Mouse (Mus musculus) layer of hippocampus, adult 9-10 months (tissue): ENCODE results near the gene Ccr2.
"Not testable (repeated sequence)": the region's sequence is repeated elsewhere in the genome, so short reads cannot be mapped to it uniquely, and the experiment has no call there.

Experiments
- DNase-seq: peaks from one replicate; pipeline ENCODE4 v3.0.0; 2022; ENCODE audit warnings: low spot score

Gene Ccr2

GRCm38 (mm10) chr9:124101723-124102122 lies at the start of gene Ccr2:
Gene Ccr2, plus strand, starts transcription at chr9:124101950.
- no peak for DNase-seq

GRCm38 (mm10) chr9:124053532-124053931 lies 48.2 kb upstream of the Ccr2 start:
- no peak for DNase-seq

- no peak for DNase-seq
Observed at GRCm38 (mm10) chr9:124056158-124056709, 45.5 kb upstream of the Ccr2 start.

- no peak for DNase-seq
Observed at GRCm38 (mm10) chr9:124059660-124060352, 41.9 kb upstream of the Ccr2 start.

GRCm38 (mm10) chr9:124061474-124062432 lies 40.0 kb upstream of the Ccr2 start:
- DNase-seq, result not testable (repeated sequence)

GRCm38 (mm10) chr9:124066572-124067103 lies 35.1 kb upstream of the Ccr2 start:
- no peak for DNase-seq

GRCm38 (mm10) chr9:124068098-124069058 lies 33.4 kb upstream of the Ccr2 start:
- DNase-seq, result no peak

- no peak for DNase-seq
Observed at GRCm38 (mm10) chr9:124071506-124071905, 30.2 kb upstream of the Ccr2 start.

GRCm38 (mm10) chr9:124079803-124080202 lies 21.9 kb upstream of the Ccr2 start:
- no peak for DNase-seq

GRCm38 (mm10) chr9:124080471-124080870 lies 21.3 kb upstream of the Ccr2 start:
- not testable (repeated sequence) for DNase-seq

- DNase-seq, result no peak
Observed at GRCm38 (mm10) chr9:124090441-124090840, 11.3 kb upstream of the Ccr2 start.

GRCm38 (mm10) chr9:124099127-124099526 lies 2.6 kb upstream of the Ccr2 start:
- no peak for DNase-seq

GRCm38 (mm10) chr9:124100357-124100756 lies 1.4 kb upstream of the Ccr2 start:
- no peak for DNase-seq

- DNase-seq, result no peak
Observed at GRCm38 (mm10) chr9:124103199-124103598, 1.4 kb downstream of the Ccr2 start.

- no peak for DNase-seq
Observed at GRCm38 (mm10) chr9:124105196-124105595, 3.4 kb downstream of the Ccr2 start.

- no peak for DNase-seq
Observed at GRCm38 (mm10) chr9:124107232-124107631, 5.5 kb downstream of the Ccr2 start.

- no peak for DNase-seq
Observed at GRCm38 (mm10) chr9:124108356-124109127, 6.8 kb downstream of the Ccr2 start.

- DNase-seq, result no peak
Observed at GRCm38 (mm10) chr9:124111997-124112396, 10.2 kb downstream of the Ccr2 start.

- no peak for DNase-seq
Observed at GRCm38 (mm10) chr9:124112591-124113239, 11.0 kb downstream of the Ccr2 start.

GRCm38 (mm10) chr9:124113777-124114176 lies 12.0 kb downstream of the Ccr2 start:
- no peak for DNase-seq
